Mouse (Mus musculus) gastrocnemius, adult 18-20 months (tissue): ENCODE data around the gene Rtp4. TPM values are rescaled to one million over a fixed set of nuclear protein-coding genes. Genes with fewer than 3 reads are reported as not detected.
A peak's percentile ranks its signal among the peaks of the same experiment; 100 is the strongest.

Experiments
- DNase-seq: peaks from one replicate; pipeline ENCODE4 v3.0.0; 2021; ENCODE audit warnings: low spot score
- long read RNA-seq, 2 experiments: library from polyadenylated mRNA; stranded (forward); transcript quantifications; one replicate each; pipeline ENCODE4 v2.0.0; 2021
- total RNA-seq, 2 experiments: library from RNA; stranded (reverse); gene quantifications; 2 replicates each; pipeline ENCODE4 v1.2.3; 2021

Gene Rtp4
- 1 to 10 TPM in 1 of 2 experiments, under 1 TPM in 1; 0.98 to 1.5 TPM for total RNA-seq
- long read RNA-seq, experiment 1, partial matches to known transcripts, result 0 of 3 reads
- long read RNA-seq, experiment 1, other reads (novel, unspliced or antisense), result 0 of 3 reads
- long read RNA-seq, experiment 2, partial matches to known transcripts, result 0 of 1 reads
- long read RNA-seq, experiment 2, other reads (novel, unspliced or antisense), result 0 of 1 reads

GRCm38 (mm10) chr16:23520235-23520871, at the start of gene Rtp4, which contains the start of gene Masp1:
Gene Rtp4, plus strand, starts transcription at chr16:23520291.
Gene Masp1, minus strand, starts transcription at chr16:23520815.
- peak; percentile 53 for DNase-seq

DNA sequence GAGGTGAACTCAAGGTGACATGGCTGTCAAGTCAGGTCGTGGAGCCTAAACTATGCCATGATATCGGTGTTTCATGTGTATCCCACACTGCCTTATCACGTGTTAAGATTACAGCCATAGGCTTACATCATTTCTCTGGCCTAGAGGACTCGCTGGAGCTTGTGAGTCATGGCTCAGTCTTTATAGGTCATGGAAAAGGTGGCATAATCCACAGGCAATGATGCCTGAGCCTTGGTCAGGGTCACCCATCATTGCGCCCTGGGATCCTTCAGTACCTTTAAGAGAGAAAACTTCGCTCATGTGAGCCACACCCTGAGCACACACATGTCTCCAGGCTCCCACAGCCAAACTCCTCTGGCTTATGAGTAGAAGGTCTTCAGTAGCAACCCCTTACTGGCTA, 48.5 kb upstream of the Rtp4 start:
- no peak for DNase-seq

DNA sequence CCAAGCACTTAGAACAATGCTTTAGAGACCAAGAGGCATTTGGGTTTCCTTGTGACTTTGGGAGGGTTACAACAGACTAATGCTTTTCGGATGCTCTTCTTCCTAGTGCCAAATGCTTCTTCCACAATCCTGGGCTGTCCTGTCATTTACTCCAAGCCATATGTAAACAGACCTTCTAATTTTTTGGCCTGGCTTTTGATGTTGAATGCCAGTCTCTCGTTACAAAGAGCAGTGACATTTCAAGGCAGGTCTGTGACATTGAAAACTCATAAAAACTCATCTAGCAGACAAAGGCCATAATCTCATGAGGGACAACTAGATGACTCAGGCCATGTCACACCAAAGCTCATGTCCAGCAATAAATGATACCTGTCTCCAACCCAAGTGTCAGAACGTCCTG, 48.0 kb upstream of the Rtp4 start:
- DNase-seq, result no peak

DNA sequence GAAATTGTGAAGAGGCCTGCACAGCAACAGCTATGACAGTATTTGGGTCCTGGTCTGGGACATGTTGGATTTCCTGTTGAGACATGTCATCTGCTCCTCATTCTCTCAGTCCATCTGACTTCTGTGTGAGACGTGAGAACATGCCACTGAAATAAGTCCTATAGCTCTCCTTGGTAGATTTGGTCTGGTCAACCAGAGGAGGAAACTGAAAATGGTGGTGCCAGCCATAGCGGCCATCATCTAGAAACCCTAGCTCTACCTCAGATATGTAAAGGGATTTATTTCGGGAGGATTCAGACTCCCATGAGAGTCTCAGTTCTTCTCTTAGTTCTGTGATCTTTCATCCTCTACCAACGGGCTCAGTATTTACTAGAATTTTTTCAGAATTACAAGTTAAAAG, 44.4 kb upstream of the Rtp4 start:
- DNase-seq, result no peak

DNA sequence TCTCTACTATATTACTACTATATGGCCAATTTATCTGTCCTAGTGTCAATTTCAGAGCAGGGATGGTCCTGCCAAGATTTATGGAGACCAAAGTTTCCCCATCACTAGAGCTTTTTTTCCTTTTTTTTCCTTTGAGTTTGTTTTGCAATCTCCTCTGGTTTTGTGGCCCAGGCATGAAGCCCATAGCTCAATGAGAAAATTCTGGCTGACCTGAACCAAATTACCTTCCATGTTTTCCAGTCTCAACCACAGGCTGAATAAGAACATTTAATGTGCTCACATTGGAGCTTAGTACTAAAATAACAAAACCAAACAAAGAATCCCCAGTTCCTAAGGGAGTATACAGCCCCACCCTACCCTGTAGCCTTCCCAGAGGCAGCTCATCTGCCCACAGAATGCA, 43.5 kb upstream of the Rtp4 start:
- no peak for DNase-seq

- DNase-seq, result no peak
Observed at GRCm38 (mm10) chr16:23479872-23480603, 40.1 kb upstream of the Rtp4 start.

GRCm38 (mm10) chr16:23482218-23482617, 37.9 kb upstream of the Rtp4 start:
- no peak for DNase-seq

DNA sequence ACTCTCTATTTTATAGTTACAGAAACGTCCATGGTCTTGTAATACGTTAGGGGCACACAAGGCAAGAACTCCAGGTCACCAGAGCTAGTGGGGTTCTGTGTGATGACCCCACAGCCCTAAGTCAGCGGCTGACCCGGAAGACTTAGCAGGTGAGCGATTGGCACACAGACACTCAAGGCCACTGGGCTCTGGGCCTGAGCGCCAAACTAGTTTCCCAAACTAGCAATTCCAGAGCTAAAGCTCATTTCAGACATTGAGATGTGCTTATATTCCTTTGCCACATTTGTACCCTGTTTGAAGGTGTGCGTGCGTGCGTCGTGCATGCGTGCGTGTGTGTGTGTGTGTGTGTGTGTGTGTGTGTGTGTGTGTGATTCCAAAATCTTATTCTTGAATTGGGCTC, 37.2 kb upstream of the Rtp4 start:
- no peak for DNase-seq

DNA sequence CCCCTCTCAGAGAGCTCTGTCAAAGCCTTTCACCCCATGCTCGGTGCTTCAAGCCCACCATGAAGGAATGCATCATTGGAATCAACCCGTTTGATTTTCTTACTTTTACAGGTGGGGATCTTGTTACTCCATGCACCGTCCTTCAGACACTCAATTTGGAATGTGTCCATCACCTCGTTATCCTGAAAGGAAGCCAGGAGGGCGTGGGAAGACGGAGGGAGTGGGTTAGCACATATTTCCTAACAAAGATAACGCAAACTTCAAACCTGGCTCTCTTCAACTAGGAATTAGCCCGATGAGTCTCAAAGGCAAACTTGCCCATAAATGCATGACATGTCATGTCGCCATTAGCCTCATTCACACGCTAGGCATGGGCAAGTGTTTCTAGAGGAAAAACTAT, 36.8 kb upstream of the Rtp4 start:
- DNase-seq, result no peak

DNA sequence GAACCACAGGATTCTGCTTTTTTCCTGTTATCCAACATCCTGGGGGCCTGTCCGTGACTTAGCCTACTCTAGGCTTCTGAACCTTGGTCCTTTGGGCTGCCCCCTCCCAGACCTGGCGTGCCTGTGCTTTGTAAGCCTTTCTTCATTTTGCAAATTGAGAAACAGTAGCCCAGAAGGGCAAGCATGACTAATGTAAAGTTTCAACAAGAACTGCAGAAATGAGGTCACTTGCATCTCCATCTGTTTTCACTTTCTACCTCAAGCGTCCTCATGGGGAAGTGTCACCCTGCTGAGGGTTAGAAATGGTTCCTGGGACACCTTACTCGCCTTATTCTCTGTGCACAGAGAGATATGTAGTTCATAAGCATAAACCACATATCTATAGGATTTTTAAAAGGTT, 27.3 kb upstream of the Rtp4 start:
- DNase-seq, result no peak

DNA sequence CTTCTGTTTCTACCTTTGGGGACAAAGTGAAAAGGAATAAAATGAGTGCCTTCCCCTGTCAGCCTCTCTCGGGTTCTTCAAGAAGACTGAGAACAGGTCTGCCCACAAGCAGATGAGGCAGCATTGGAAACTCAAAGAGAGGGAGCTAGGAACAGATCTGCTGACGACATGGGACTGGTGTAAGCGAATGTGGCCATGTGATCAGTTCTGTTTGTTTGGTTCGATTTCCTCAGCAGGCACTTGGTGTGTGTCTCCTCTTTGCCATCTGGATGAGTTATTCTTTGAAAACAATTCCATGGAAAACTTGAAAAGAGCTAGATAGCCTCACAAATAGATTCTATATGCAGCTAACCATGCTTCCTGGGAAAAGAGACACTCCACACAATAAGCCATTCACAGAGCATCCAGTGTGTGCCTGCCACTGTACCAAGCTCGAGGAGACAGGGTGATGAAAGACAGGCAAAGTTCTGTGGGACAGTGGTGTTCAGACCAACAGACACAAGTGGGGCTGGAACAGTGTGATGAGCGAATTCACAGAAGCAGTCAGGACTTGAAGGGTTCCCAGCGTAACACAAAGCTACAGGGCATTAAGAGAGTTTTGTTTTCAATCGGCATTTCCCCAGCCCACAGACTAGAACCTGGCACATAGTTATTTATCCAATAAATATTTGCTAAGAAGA, 23.7 kb upstream of the Rtp4 start:
- DNase-seq, result no peak

GRCm38 (mm10) chr16:23497440-23497839, 22.7 kb upstream of the Rtp4 start:
- no peak for DNase-seq

DNA sequence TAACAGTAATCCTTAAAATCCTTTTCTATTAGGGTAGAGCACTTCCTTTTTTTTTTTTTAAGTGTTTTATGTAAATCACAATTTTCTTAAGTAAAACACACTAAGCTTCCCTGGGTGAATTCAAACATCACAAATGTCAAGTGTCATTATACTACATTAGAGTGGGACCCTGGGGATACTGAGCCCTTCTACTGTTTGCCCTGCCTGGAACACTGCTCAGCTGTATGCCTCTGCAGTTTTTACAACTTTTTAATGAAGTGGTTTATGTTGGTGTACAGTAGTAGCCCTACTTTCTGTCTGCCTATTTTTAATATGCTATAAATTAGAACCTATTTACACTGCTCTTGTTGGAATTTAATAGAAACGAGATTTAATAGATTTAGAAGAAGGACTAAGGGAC, 22.2 kb upstream of the Rtp4 start:
- DNase-seq, result no peak

- DNase-seq, result peak; percentile 45
Observed at GRCm38 (mm10) chr16:23498691-23499131, 21.4 kb upstream of the Rtp4 start.

GRCm38 (mm10) chr16:23500558-23500957, 19.5 kb upstream of the Rtp4 start:
- DNase-seq, result no peak

DNA sequence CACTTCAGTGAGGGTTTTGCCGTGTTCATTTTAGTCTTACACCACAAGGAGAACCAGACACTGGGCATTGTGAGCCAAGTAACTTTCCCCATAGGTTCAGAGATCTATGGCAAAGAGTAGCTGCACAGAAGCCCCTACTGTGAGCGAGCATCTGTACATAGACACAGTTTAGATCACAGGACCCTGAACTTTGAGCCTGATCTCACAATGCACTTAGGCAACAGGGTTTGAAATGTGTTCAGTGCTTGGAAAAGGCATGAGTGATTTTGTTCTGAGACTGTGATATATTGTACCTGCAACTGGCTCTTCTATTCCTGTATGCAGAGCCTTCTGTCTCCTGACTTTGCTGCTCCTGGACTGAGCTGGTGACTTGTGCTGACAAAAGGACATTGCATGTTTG, 18.8 kb upstream of the Rtp4 start:
- no peak for DNase-seq

DNA sequence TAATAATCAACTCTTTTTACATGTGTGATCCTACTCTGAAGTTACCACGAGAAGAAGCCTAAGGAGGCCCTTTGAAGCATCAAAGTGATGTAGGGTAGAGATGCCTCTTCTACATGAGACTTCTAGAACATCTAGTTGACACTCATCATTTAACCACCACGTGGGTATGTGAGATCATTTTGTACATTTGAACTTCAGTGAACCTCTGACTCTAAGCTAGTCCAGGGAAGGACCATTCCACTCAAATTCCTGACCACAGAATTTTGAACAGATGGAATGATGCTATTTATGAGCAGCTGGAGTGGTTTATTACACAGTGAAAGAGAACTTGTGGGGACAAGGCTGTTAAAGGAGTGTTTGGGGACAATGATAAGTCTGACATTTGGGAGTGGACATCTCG, 17.6 kb upstream of the Rtp4 start:
- no peak for DNase-seq

DNA sequence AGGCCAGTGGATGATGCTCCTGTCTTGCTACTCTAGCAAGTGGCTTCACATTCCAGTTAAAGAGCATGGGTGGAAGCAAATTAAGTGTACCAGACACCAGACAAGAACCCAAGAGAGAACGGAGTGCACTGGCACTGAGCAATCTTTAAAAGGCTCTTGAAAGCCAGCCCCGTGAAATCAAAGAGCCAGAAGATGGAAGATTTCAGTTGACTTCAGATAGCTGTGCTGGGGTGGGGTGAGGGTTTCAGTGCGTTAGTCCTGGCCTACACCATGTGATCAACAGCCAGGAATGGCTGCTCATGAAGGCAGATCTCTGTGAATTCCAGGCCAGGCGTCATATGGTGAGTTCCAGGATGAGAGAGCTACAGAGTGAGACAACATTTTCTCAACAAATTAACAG, 16.7 kb upstream of the Rtp4 start:
- DNase-seq, result no peak

DNA sequence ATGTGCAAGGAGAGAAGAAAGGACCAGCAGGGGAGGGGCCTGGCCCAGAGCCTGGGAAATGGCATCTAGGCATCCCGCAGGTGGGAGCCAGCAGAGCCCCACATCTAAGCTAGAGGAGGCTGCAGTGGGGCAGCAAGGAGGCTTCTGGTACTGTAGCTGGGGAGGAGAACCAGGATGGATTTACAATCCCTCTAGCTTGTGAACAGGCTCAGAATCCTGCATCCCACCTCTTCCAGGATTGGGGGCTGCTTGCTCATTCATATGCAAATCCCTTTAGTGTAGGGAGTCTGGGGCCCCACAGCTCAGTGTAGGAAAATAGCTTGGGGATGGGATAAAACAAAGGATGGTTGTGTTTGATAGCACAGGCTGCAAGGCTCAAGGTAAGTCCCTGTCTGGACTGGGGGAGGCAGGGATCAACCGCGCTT, 15.8 kb upstream of the Rtp4 start:
- no peak for DNase-seq

- DNase-seq, result no peak
Observed at GRCm38 (mm10) chr16:23505904-23506687, 14.0 kb upstream of the Rtp4 start.

GRCm38 (mm10) chr16:23511166-23511935, 8.7 kb upstream of the Rtp4 start:
- no peak for DNase-seq
